Mouse (Mus musculus) myocyte (in vitro differentiated cells): ENCODE data around the gene Srrm3. TPM values are rescaled to one million over a fixed set of nuclear protein-coding genes. Genes with fewer than 3 reads are reported as not detected.

ENCODE experiments used
- H3K27me3 ChIP-seq: one replicate; pipeline ENCODE4 v1.6.1; 2011; ENCODE audit not compliant: control insufficient read depth, insufficient read depth, insufficient read length
- H3K36me3 ChIP-seq: one replicate; pipeline ENCODE4 v1.6.1; 2011; ENCODE audit not compliant: control insufficient read depth, insufficient read depth
- H3K4me2 ChIP-seq: one replicate; pipeline ENCODE4 v1.6.1; 2011; ENCODE audit warnings: low read depth, control low read depth
- H3K4me3 ChIP-seq: one replicate; pipeline ENCODE4 v1.5.1; 2011; ENCODE audit warnings: mild to moderate bottlenecking, control low read depth, moderate library complexity
- H3K79me2 ChIP-seq: one replicate; pipeline ENCODE4 v1.6.1; 2011; ENCODE audit not compliant: control insufficient read depth, insufficient read depth
- H3ac ChIP-seq: one replicate; pipeline ENCODE4 v1.6.1; 2011; ENCODE audit not compliant: control insufficient read depth, insufficient read length
- CEBPB ChIP-seq: IDR thresholded peaks from 2 replicates; pipeline ENCODE4 v1.6.1; 2011; ENCODE audit warnings: mild to moderate bottlenecking, moderate library complexity; ENCODE audit not compliant: poor library complexity, insufficient read depth, severe bottlenecking
- E2F4 ChIP-seq: IDR thresholded peaks from one replicate; pipeline ENCODE4 v1.6.1; 2011; ENCODE audit warnings: mild to moderate bottlenecking, control low read depth, moderate library complexity; ENCODE audit not compliant: insufficient read depth
- MAX ChIP-seq: IDR thresholded peaks from one replicate; pipeline ENCODE4 v1.6.1; 2011; ENCODE audit warnings: low read depth, mild to moderate bottlenecking, control low read depth
- MYOD1 ChIP-seq, 3 experiments: IDR thresholded peaks; one replicate each; pipeline ENCODE4 v1.6.1; 2011; ENCODE audit warnings: control low read depth in 2 of 3, low read depth in 2 of 3, mild to moderate bottlenecking in 2 of 3, moderate library complexity in 1 of 3; ENCODE audit not compliant: insufficient read length in 2 of 3, control insufficient read depth in 1 of 3
- MYOG ChIP-seq, 3 experiments: IDR thresholded peaks; one replicate each; pipeline ENCODE4 v1.6.1; 2011; ENCODE audit warnings: control low read depth in 2 of 3, low read depth in 2 of 3, mild to moderate bottlenecking in 2 of 3; ENCODE audit not compliant: insufficient read length in 2 of 3, control insufficient read depth in 1 of 3, insufficient read depth in 1 of 3
- POLR2A ChIP-seq: IDR thresholded peaks from one replicate; pipeline ENCODE4 v1.6.1; 2011; ENCODE audit warnings: low read depth, mild to moderate bottlenecking, control low read depth, moderate library complexity; ENCODE audit not compliant: insufficient read length
- POLR2AphosphoS2 ChIP-seq: IDR thresholded peaks from one replicate; pipeline ENCODE4 v1.6.1; 2011; ENCODE audit warnings: low read depth, control low read depth; ENCODE audit not compliant: insufficient read length
- REST ChIP-seq: IDR thresholded peaks from one replicate; pipeline ENCODE4 v1.6.1; 2011; ENCODE audit warnings: mild to moderate bottlenecking, control low read depth, moderate library complexity; ENCODE audit not compliant: insufficient read depth, insufficient read length
- SRF ChIP-seq: IDR thresholded peaks from one replicate; pipeline ENCODE4 v1.6.1; 2011; ENCODE audit warnings: low read depth; ENCODE audit not compliant: control insufficient read depth, insufficient read length
- TCF12 ChIP-seq: IDR thresholded peaks from one replicate; pipeline ENCODE4 v1.6.1; 2011; ENCODE audit warnings: mild to moderate bottlenecking, control low read depth; ENCODE audit not compliant: poor library complexity, insufficient read depth, severe bottlenecking
- TCF3 ChIP-seq: IDR thresholded peaks from one replicate; pipeline ENCODE4 v1.6.1; 2011; ENCODE audit warnings: low read depth, control low read depth; ENCODE audit not compliant: insufficient read length
- USF1 ChIP-seq: IDR thresholded peaks from one replicate; pipeline ENCODE4 v1.6.1; 2011; ENCODE audit warnings: low read depth, mild to moderate bottlenecking, control low read depth, moderate library complexity
- polyA plus RNA-seq: library from polyadenylated mRNA; unstranded; fragments of >200 nt; fragmentation: generic; extraction: Trizol; gene quantifications from one replicate; pipeline ENCODE4 v1.2.1, GENCODE M21; 2012; ENCODE audit warnings: missing spikeins

Srrm3 gene
- polyA plus RNA-seq, 1 experiment = not detected

DNA sequence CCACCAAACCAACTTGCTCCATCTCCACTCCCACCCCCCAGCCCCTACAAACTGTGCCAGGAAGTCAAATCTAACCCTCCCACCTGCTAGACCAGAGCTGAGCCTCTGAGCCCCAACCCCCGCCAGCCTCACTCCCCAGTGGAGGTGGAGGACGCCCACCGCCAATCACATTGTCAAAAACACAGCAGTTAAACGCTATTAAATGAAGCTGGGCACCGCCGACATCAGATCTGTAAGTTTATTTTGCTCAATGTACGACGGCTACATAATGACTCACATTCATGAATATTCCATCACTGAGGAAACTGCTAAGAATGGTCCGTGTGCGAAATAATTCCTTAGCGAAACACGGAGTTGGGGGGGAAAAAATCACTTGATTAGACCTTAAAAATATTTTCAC, 101.5 kb downstream of the Srrm3 start:
- H3K27me3 ChIP-seq = no peaks in the 10 kb centered on the region
- no peak overlapping the region for H3ac ChIP-seq
- H3K79me2 ChIP-seq = peaks cover 64% of the 10 kb centered on the region
- no peak overlapping the region for H3K4me2 ChIP-seq
- H3K36me3 ChIP-seq = peaks cover 38% of the 10 kb centered on the region
- no peak overlapping the region for H3K4me3 ChIP-seq
- TF ChIP-seq MYOD1 (IDR thresholded peaks at IDR 0.05; ENCODE audit: control insufficient read depth in 1 of 3, insufficient read length in 2 of 3, low read depth in 2 of 3) = no peak
- TF ChIP-seq SRF = no peak
- no peak for TF ChIP-seq POLR2AphosphoS2
- TF ChIP-seq USF1 = no peak
- no peak for TF ChIP-seq E2F4
- TF ChIP-seq TCF3 = no peak
- no peak for TF ChIP-seq CEBPB
- no peak for TF ChIP-seq TCF12
- TF ChIP-seq MAX = no peak
- TF ChIP-seq MYOG (IDR thresholded peaks at IDR 0.05; ENCODE audit: control insufficient read depth in 1 of 3, insufficient read depth in 1 of 3, insufficient read length in 2 of 3, low read depth in 2 of 3) = no peak
- TF ChIP-seq REST = no peak
- no peak for TF ChIP-seq POLR2A

DNA sequence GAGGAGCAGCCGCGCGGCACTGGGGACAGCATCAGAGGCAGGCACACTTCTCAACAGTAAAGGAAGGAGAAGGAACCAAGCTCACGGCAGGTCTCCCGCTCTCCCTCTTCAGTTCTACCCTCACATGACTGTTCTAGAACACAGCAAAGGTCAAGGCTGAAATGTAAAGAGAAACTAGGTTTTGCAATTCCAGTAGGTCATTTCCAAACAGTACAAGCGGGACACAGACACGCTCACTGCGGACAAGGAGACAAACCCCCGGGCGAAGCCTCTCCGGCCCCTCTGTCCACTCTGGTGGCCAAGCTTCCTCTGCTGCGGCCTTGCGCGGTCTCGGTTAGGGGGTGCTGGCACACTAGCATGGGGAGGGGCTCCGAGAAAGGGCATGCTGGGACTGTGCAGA, 102.3 kb downstream of the Srrm3 start:
- no peaks in the 10 kb centered on the region for H3K27me3 ChIP-seq

DNA sequence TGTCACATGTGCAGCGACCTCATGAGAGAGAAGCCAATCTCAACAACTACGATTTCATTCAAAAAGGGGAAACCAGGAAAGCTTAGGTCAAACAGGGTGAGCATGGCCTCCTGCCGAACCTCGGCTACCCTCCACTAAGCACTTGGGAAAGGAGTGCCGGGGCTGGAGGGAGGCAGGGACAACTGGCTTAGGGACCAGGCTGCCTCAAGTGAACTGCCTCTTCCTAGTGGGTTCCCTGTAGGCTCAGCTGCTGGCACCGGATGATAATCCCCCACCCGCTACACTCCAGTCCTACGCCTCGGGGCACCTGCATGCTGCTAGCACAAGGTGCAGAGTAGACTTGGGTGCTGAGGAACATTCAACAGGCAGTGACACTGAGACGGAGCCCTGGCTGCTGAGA, 103.0 kb downstream of the Srrm3 start:
- TF ChIP-seq SRF (no peak), POLR2AphosphoS2 (peak; percentile 44), CEBPB (no peak), MAX (no peak)
- no peaks in the 10 kb centered on the region for H3K27me3 ChIP-seq
- no peak overlapping the region for H3K4me2 ChIP-seq
- no peak overlapping the region for H3K4me3 ChIP-seq
- H3K79me2 ChIP-seq = peaks cover 79% of the 10 kb centered on the region
- H3ac ChIP-seq = no peak overlapping the region
- H3K36me3 ChIP-seq = peaks cover 38% of the 10 kb centered on the region

More for the DNA sequence above, 102.3 kb downstream of the Srrm3 start:
- Histone ChIP-seq H3K79me2 (peaks cover 72% of the 10 kb centered on the region), H3K36me3 (peaks cover 38% of the 10 kb centered on the region), H3K4me3 (no peak overlapping the region), H3K4me2 (no peak overlapping the region), H3ac (no peak overlapping the region)
- no peak for TF ChIP-seq TCF12
- no peak for TF ChIP-seq CEBPB
- no peak for TF ChIP-seq MAX
- no peak for TF ChIP-seq POLR2A
- no peak for TF ChIP-seq USF1
- no peak for TF ChIP-seq REST
- no peak for TF ChIP-seq MYOG (IDR thresholded peaks at IDR 0.05; ENCODE audit: control insufficient read depth in 1 of 3, insufficient read depth in 1 of 3, insufficient read length in 2 of 3, low read depth in 2 of 3)
- no peak for TF ChIP-seq POLR2AphosphoS2
- no peak for TF ChIP-seq MYOD1 (IDR thresholded peaks at IDR 0.05; ENCODE audit: control insufficient read depth in 1 of 3, insufficient read length in 2 of 3, low read depth in 2 of 3)
- TF ChIP-seq TCF3 = no peak
- no peak for TF ChIP-seq SRF
- TF ChIP-seq E2F4 = no peak

DNA sequence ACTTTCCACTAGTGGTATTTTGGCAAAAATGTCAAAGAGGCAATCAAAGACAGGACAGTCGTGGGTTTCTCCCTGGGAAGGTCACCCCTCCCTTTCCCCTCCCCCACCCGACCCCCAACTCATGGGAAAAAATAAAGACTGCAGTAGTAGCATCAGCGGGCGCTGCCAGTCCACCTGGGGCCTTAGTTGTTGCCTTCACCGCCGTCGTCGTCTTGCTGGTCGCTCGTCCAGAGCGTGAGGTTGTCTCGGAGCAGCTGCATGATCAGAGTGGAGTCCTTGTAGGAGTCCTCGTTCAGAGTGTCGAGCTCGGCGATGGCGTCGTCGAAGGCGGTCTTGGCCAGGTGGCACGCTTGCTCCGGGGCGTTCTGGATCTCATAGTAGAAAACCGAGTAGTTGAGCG, 104.1 kb downstream of the Srrm3 start:
- Histone ChIP-seq H3K79me2 (peaks cover 90% of the 10 kb centered on the region), H3K4me2 (no peak overlapping the region), H3K27me3 (no peaks in the 10 kb centered on the region), H3ac (no peak overlapping the region), H3K36me3 (peaks cover 38% of the 10 kb centered on the region), H3K4me3 (no peak overlapping the region)
- TF ChIP-seq POLR2AphosphoS2 (peak; percentile 35), TCF3 (no peak), REST (no peak), CEBPB (no peak), MAX (no peak)

DNA sequence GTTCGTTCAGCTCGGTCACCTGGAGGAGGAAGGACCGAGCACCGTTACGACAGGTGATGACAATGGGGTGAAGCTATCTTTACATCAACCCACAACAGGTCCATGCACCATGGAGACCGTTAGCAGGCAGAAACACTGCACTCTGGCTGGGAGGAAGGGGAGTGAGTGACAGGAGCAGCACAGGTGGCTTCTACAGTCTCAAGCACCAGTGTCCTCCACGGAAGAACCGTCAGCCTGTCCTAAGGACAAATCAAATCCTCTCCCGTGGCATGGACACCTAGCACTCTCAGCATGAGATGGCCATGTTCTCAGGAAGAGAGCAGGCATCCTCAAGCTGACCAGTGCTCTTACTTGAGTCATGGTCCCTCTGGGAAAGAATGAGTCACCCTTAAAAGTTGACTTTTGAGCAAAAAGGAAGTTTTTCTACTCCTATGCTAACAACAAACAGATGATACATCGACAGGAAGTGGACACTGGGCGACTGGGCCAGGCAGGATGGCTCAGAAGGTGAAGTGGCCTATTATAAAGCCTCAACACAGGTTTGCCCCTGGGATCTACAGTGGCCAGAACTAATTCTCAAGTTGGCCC, 105.0 kb downstream of the Srrm3 start:
- Histone ChIP-seq H3K27me3 (no peaks in the 10 kb centered on the region), H3K4me2 (peak overlapping the region; percentile 24), H3ac (no peak overlapping the region), H3K79me2 (peaks cover 95% of the 10 kb centered on the region), H3K36me3 (peaks cover 32% of the 10 kb centered on the region), H3K4me3 (no peak overlapping the region)
- no peak for TF ChIP-seq SRF
- TF ChIP-seq MYOG (IDR thresholded peaks at IDR 0.05; ENCODE audit: control insufficient read depth in 1 of 3, insufficient read depth in 1 of 3, insufficient read length in 2 of 3, low read depth in 2 of 3) = no peak
- peak in 2 of 3 experiments; percentile 20 to 41 for TF ChIP-seq MYOD1 (IDR thresholded peaks at IDR 0.05; ENCODE audit: control insufficient read depth in 1 of 3, insufficient read length in 2 of 3, low read depth in 2 of 3)
- TF ChIP-seq CEBPB = no peak
- TF ChIP-seq TCF3 = no peak
